Mouse (Mus musculus) myocyte (in vitro differentiated cells): ENCODE measurements around the gene Cpeb1.

Experiments
- E2F4 ChIP-seq: IDR thresholded peaks from one replicate; pipeline ENCODE4 v1.6.1; 2011; ENCODE audit warnings: mild to moderate bottlenecking, control low read depth, moderate library complexity; ENCODE audit not compliant: insufficient read depth
- POLR2A ChIP-seq: IDR thresholded peaks from one replicate; pipeline ENCODE4 v1.6.1; 2011; ENCODE audit warnings: low read depth, mild to moderate bottlenecking, control low read depth, moderate library complexity; ENCODE audit not compliant: insufficient read length
- REST ChIP-seq: IDR thresholded peaks from one replicate; pipeline ENCODE4 v1.6.1; 2011; ENCODE audit warnings: mild to moderate bottlenecking, control low read depth, moderate library complexity; ENCODE audit not compliant: insufficient read depth, insufficient read length
- SRF ChIP-seq: IDR thresholded peaks from one replicate; pipeline ENCODE4 v1.6.1; 2011; ENCODE audit warnings: low read depth; ENCODE audit not compliant: control insufficient read depth, insufficient read length

- no peak for TF ChIP-seq POLR2A
- TF ChIP-seq REST = no peak
- no peak for TF ChIP-seq E2F4
- TF ChIP-seq SRF = no peak
These were observed 37.4 kb upstream of the Cpeb1 start for GRCm38 (mm10) chr7:81492628-81493027.
